Mouse (Mus musculus): ENCODE data around the gene Lrrc4.

Gene Lrrc4

GRCm38 (mm10) chr6:28669251-28669650 is 162.3 kb downstream of the Lrrc4 start:
- no peak for DNase-seq (ENCODE audit: low spot score)

- DNase-seq (ENCODE audit: low spot score): no peak
Measured at GRCm38 (mm10) chr6:28667586-28667985, 164.0 kb downstream of the Lrrc4 start.

GRCm38 (mm10) chr6:28664716-28665115 is 166.8 kb downstream of the Lrrc4 start:
- no peak for DNase-seq (ENCODE audit: low spot score)

- no peak for DNase-seq (ENCODE audit: low spot score)
Measured at GRCm38 (mm10) chr6:28663670-28664069, 167.9 kb downstream of the Lrrc4 start.

GRCm38 (mm10) chr6:28663004-28663403 is 168.5 kb downstream of the Lrrc4 start:
- no peak for DNase-seq (ENCODE audit: low spot score)

- no peak for DNase-seq (ENCODE audit: low spot score)
Measured at GRCm38 (mm10) chr6:28656511-28656910, 175.0 kb downstream of the Lrrc4 start.

GRCm38 (mm10) chr6:28645231-28645630 is 186.3 kb downstream of the Lrrc4 start:
- DNase-seq (ENCODE audit: low spot score): no peak

GRCm38 (mm10) chr6:28642909-28643308 is 188.6 kb downstream of the Lrrc4 start:
- no peak for DNase-seq (ENCODE audit: low spot score)

GRCm38 (mm10) chr6:28640088-28640487 is 191.5 kb downstream of the Lrrc4 start:
- DNase-seq (ENCODE audit: low spot score): no peak

- DNase-seq (ENCODE audit: low spot score): no peak
Measured at GRCm38 (mm10) chr6:28635531-28636348, 195.8 kb downstream of the Lrrc4 start.

GRCm38 (mm10) chr6:28635092-28635491 is 196.5 kb downstream of the Lrrc4 start:
- DNase-seq (ENCODE audit: low spot score): no peak

GRCm38 (mm10) chr6:28633656-28634055 is 197.9 kb downstream of the Lrrc4 start:
- no peak for DNase-seq (ENCODE audit: low spot score)

GRCm38 (mm10) chr6:28633120-28633519 is 198.4 kb downstream of the Lrrc4 start:
- DNase-seq (ENCODE audit: low spot score): no peak

- no peak for DNase-seq (ENCODE audit: low spot score)
Measured at GRCm38 (mm10) chr6:28630926-28631325, 200.6 kb downstream of the Lrrc4 start.

- DNase-seq (ENCODE audit: low spot score): no peak
Measured at GRCm38 (mm10) chr6:28629866-28630265, 201.7 kb downstream of the Lrrc4 start.

- DNase-seq (ENCODE audit: low spot score): no peak
Measured at GRCm38 (mm10) chr6:28628408-28628807, 203.1 kb downstream of the Lrrc4 start.

- DNase-seq (ENCODE audit: low spot score): no peak
Measured at GRCm38 (mm10) chr6:28622963-28623362, 208.6 kb downstream of the Lrrc4 start.

- DNase-seq (ENCODE audit: low spot score): no peak
Measured at GRCm38 (mm10) chr6:28622522-28622921, 209.0 kb downstream of the Lrrc4 start.

- no peak for DNase-seq (ENCODE audit: low spot score)
Measured at GRCm38 (mm10) chr6:28621961-28622360, 209.6 kb downstream of the Lrrc4 start.

- no peak for DNase-seq (ENCODE audit: low spot score)
Measured at GRCm38 (mm10) chr6:28621431-28621830, 210.1 kb downstream of the Lrrc4 start.

GRCm38 (mm10) chr6:28618751-28619153 is 212.8 kb downstream of the Lrrc4 start:
- peak; percentile 42 for DNase-seq (ENCODE audit: low spot score)

GRCm38 (mm10) chr6:28618299-28618698 is 213.2 kb downstream of the Lrrc4 start:
- no peak for DNase-seq (ENCODE audit: low spot score)

- no peak for DNase-seq (ENCODE audit: low spot score)
Measured at GRCm38 (mm10) chr6:28615966-28616365, 215.6 kb downstream of the Lrrc4 start.

- no peak for DNase-seq (ENCODE audit: low spot score)
Measured at GRCm38 (mm10) chr6:28615408-28615807, 216.1 kb downstream of the Lrrc4 start.
